Mouse (Mus musculus) retina, postnatal 1 day (tissue): ENCODE measurements around the gene Adi1.

ENCODE experiments used
- DNase-seq: peaks from one replicate; pipeline ENCODE4 v3.0.0-alpha.2; 2012

Adi1 gene

DNA sequence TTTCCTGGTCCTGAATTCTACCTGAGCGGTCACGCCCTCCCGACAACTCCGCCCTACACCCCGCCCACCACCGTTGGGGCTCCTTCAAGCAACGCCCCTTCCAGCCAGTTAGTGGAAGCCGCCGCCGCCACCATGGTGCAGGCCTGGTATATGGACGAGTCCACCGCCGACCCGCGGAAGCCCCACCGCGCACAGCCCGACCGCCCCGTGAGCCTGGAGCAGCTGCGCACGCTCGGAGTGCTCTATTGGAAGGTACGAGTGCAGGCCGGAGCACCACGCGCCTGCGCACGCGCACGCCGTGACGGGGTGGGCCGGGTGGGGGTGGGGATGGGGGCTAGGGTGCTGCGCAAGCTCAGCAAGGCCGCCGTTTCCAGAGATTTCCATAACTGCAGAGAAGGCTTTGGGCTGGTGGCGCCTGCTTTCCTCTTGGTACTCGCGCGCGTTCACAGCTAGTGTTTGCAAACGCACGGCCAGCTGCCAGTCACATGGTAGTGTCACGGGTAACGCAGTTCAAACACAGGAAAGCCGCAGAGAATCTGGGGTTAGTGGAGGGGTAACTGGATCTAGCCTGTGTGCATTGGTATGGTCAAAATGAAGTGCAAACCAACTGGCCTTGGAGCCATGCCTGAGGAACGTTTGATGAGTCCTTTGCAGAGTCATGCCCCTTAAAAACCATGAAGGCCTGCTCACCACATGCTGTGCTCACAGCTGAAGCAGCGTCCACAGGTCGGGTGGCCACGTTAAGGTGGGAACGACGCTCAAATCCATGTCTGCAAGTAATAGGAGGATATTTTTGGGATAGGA, at the start of gene Adi1:
Adi1 (plus strand) TSS at position 111 of the 804 bp plus-strand sequence.
- DNase-seq = peak; percentile 93

- no peak for DNase-seq
These were observed 49.6 kb upstream of the Adi1 start for GRCm38 (mm10) chr12:28625407-28625806.

- no peak for DNase-seq
These were observed 47.9 kb upstream of the Adi1 start for GRCm38 (mm10) chr12:28627092-28627491.

DNA sequence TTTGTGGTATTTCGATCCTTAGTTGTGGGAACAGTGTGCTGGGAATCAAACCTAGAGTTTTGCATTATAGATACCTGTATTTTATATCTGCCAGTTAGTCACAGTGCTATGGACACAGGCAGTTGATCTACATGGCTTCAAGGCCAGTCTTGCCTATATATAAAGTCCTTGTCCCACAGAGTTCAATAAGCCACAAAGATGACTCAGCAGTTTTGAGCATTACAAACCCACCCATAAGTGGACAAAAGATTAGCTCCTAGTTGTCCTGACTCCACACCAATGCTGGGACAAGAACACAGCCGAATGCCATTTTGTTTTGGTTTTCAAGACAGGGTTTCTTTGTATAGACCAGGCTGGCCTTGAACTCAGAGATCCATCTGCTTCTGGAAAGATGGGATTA, 46.6 kb upstream of the Adi1 start:
- DNase-seq = no peak

DNA sequence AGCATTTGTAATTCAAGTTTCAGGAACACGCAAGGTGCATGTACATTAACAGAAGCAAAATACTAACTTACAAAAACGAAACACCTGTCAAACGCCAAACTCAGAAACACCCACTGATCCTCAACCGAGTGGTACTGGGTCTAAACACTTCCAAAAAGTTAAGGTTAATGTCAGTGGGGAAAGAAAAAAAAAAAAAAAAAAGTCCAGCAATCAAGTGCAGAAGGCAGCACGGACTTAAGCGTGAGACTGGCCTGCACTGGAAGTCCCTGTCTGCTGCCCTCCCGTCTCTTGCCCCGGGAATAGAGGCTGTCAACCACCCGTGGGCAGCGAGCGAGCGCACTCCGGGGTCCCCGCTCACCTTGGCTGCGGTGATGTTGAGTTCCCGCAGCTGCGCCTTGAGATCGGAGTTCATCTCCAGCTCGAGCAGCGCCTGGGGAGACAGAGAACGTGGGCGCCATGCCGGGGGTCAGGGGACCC, 39.9 kb upstream of the Adi1 start:
- DNase-seq = no peak

DNA sequence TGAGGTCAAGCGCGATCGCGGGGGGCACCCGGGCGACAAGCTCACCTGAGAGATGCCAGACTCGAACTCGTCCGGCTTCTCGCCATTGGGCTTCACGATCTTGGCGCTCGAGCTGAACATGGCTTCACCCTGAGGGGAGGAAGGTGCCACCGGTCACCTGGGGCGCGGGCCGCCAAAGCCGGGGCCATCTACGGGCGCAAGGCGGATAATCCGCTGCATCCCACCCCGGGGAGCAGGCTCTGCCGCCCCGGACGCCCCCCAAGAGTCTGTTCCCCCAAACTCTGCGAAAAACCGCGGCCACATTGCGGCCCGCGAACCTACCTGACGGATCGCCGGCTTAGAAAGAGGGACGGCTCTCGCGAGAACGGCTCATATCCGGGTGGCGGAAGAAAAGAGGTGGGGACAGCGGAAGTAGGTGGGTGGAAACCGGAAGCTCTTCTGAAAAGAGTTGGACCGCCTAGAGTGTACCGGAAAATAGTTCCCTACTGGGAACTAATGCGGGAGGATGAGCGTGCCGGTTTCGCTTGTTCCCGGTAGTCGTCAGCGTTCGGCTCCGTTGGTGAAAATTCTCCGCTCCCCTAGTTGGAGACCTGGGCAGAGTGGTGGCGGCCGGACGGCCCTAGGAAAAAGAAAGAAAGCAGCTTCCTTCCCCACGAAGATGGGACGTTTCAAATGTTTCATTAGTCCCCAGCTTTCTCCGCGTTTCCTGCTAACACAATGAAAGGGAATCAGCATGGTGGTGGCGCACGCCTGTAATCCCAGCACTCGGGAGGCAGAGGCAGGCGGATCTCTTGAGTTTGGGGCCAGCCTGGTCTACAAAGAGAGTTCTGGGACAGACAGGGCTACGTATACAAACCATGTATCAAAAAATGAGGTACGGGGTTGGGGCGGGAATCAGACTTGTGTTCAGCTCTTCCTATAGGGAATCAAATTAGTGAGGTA, 39.2 kb upstream of the Adi1 start, which contains the start of gene Rps7:
Rps7 (minus strand) TSS at position 419 of the 942 bp plus-strand sequence.
- DNase-seq = peak; percentile 98

GRCm38 (mm10) chr12:28636543-28636942, 38.5 kb upstream of the Adi1 start:
- DNase-seq = no peak

DNA sequence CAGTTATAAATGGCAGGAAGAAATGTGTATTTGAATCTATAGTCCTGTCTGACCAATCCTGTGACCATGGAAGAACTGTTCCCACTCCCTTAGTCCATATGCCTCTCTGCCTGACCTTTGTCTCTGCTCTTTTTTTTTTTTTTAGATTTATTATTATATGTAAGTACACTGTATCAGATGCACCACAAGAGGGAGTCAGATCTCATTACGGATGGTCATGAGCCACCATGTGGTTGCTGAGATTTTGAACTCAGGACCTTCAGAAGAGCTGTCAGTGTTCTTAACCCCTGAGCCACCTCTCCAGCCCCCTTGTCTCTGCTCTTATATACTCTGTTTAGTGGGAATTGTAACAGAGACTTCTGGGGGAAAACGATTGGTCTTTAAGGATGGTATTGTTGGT, 36.3 kb upstream of the Adi1 start:
- peak; percentile 12 for DNase-seq

DNA sequence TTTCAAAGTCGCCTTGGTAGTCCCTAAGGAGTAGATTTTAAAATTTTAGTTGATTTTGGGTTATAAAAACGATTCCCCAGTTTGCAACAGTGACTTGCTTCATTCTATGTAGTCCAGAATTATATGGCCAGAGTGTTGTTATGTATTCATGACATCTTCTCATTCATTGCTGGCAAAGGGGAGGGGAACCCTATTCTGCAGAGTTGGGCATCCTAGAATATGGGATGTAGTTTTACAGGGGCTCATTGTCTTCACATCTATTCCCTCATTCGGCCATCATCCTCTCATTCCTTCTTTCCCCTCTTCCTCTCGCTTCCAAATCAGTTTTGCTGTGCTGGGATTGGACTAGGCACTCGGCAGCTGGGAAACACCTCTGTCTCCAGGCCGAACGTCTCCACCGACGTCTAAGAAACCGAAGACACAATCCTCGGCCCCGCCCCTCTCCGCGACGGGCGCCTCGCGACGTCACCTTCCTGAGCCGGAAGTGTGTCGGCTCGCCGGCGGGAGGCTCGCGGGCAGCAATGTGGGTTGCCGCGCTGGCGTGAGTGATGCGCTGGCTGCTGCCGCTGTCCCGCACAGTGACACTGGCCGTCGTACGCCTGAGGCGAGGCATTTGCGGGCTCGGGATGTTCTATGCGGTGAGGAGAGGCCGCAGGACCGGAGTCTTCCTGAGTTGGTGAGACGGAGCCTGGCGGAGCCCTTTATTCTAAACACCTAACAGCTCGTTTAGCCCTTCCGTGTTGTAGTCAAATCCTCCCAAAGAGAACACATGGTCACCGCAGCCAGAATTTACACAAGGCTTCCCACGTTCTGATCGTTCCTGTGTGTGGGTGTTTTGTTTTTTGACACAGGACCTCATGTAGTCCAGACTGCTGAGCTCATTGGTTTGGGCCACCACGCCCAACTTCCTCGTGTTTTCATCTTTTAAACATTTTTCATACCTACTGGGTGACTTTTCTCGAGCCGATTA, 25.6 kb upstream of the Adi1 start, which contains the start of gene Rnaseh1:
Rnaseh1 (plus strand) TSS at position 462 of the 970 bp plus-strand sequence.
- DNase-seq = peak; percentile 93

DNA sequence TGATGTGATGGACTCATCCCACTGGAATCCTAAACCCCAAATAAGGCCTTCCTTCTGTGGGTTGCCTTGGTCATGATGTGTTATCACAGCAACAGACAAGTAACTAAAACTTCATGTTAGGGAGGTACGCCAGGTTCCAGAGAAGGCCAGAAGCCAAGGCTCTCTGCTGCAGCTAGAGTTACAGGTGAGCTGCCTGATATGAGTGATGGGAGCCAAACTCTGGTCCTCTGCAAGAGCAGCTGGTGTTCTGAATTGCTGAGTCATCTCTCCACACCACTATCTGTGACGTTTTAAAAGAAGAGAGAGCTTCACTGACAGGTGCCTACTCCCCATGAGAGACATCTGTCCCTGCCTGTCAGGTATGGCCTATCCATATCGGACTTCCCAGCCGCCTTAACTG, 12.4 kb upstream of the Adi1 start:
- DNase-seq = no peak

DNA sequence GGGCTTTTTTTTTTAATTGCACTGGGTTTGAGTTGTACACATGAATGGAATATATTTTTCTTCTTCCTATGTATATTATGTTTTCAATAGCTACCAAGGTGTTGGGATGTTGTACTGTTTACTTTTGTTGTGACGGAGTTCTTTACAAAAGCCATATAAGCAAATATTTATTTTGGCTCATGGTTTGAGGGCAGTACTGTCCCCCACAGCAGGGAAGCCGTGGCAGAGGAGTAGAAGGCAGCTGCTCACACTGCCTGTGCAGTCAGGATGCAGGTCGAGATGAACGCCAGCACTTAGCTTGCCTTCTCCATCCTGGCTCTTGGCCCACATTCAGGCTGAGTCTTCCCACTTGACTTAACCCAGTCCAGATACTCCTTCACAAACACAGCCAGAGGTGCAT, 8.3 kb upstream of the Adi1 start:
- DNase-seq = no peak

DNA sequence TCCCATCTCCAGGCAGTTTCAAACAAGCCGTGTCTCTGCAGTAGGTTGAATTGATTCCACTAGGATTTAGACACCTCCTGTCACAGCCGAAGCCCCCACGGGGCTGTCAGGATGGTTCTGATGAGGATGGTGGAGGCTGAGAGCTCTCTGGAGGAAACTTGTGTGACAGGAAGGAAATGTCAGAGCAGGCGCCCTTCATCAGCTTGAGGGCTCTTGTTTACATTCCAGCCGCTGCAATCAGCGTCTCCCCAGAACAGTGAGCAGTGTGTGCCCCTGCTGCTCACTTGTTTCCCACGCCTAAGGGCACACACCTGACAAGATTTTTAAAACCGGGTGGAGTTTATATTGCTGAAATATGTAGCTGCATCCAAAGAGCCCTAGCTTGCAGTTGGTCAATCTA, 7.7 kb upstream of the Adi1 start:
- DNase-seq = no peak

DNA sequence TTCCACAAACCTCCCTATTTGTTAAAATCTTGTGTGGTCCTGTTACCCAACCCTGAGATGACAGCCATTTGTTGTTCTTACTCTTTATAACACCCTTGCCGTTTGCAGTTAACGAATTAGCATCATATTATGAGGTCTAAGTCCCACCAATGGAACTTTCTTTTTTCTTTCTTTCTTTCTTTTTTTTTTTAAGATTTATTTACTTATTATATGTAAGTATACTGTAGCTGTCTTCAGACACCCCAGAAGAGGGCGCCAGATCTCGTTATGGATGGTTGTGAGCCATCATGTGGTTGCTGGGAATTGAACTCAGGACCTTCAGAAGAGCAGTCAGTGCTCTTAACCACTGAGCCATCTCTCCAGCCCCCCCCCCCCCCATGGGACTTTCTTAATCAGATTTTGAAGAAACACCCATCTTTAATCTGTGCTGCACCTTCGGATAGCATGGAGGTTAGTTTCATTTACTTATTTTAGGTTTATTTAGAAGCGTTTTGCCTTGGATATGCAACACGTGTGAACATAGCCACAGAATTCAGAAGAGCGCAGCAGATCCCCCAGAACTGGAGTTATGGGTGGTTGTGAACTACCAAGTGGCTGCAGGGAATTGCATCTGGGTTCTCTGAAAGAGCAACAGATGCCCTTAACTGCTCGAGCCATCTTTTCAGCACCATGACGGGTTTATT, 852 bp upstream of the Adi1 start:
- no peak for DNase-seq

GRCm38 (mm10) chr12:28675925-28676209, 836 bp downstream of the Adi1 start:
- no peak for DNase-seq

DNA sequence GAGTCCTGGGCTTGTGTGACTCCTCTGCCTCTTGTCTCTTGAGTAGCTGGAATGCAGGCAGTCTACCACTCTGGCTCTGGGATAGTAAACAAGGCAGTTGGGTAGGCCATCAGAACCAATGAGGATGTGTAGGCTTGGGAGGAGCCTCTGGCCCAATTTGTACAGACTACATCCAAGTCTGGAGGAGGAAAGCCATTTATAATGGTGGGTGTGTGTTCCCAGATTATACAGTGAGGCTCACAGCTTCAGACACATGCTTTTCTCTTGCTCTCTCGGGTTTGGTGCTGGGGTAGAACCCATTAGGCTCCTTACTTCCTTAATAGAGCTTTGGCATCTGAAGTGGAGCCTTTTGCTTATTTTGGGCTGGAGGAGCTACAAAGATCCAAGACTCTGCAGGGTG, 9.6 kb downstream of the Adi1 start:
- no peak for DNase-seq

- no peak for DNase-seq
These were observed 10.7 kb downstream of the Adi1 start for GRCm38 (mm10) chr12:28685771-28686170.

DNA sequence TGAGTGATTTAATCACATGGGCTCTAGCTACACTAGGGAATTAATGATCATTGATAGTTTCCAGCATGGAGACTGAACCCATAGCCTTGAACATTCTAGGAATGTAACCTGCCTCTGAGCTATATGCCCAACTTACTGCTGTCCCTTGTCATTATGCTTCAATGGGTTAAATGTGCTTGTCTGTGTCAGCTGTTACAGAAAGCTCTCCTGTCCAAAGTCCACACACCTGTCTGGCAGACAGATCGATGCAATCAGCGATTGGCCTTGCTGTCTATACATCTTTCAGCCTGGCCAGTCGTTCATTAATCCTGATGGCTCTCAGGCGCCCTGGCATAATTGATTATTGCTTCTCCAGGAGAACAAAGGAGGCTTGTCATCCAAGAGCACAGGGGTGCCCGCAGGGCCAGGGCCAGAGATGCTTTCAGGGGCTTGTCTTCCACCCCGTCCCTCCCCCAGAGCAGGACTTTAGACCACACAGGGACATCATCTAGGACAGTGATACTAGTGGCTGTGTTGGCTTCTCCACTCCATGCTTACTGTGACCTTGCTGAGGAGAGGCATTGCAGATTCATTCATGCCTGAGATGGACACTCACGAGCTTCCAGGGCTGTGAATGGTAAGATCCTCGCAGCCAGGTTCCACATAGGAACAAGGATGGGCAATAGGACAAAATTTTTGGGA, 11.3 kb downstream of the Adi1 start:
- DNase-seq = peak; percentile 48

GRCm38 (mm10) chr12:28688996-28689395, 14.0 kb downstream of the Adi1 start:
- DNase-seq = no peak

DNA sequence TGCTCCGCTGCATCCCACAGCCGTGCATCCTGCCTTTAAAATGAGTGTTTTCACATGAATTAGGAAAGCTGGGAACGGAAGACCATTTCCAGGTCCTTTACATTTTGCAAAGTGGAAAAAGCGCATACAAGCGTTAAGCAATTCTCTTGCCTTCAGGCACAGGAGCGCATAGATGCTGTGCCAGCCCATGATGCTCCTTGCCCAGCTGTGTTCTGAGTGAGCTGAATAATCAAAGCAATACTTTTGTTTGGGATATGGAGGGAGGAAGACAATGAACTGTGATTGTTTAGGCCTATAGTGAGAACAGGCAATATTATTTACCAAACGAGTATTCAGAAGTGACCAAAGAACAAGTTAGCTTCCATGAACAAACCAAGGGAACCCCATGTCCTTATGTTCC, 15.7 kb downstream of the Adi1 start:
- DNase-seq = no peak

DNA sequence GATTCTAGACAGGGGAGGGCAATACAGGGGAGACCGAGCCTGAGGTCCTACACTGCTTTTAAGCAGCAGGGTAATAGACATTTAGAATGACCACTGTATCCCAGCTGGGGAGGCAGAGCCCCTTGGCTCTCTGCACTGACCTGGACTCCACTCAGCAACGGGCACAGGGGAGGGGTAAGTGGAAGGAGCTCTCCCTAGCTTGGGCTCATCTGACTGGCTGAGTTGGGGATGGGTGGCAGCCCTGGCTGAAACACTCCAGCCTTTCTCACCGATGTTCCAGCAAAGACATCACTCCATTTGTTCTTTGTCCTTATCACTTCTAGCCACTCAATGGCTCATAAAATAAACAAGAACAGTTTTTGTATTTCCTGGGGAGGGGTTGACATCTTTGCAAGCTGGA, 18.7 kb downstream of the Adi1 start:
- no peak for DNase-seq

GRCm38 (mm10) chr12:28694231-28694630, 19.2 kb downstream of the Adi1 start:
- no peak for DNase-seq
